Mouse (Mus musculus) heart, postnatal 0 days (tissue): ENCODE data around the gene Gm43191. TPM values are rescaled to one million over a fixed set of nuclear protein-coding genes. Genes with fewer than 3 reads are reported as not detected.

ENCODE experiments used
- ATAC-seq: fragments of 200-750 bp; cut with Nextera tagmentation; 2 replicates; pipeline ENCODE4 v1.8.0; 2017; ENCODE audit warnings: low read depth, moderate number of reproducible peaks, moderate library complexity; ENCODE audit not compliant: insufficient read depth
- DNase-seq: peaks from one replicate; pipeline ENCODE4 v3.0.0-alpha.2; 2016; ENCODE audit warnings: low spot score
- H3K27ac ChIP-seq: fragments of 300-500 bp; sonication (generic); 2 replicates; pipeline ENCODE4 v1.5.1; 2014; ENCODE audit warnings: low read depth, mild to moderate bottlenecking
- H3K27me3 ChIP-seq: fragments of 300-500 bp; sonication (generic); 2 replicates; pipeline ENCODE4 v1.6.1; 2014; ENCODE audit warnings: low read length, mixed read lengths; ENCODE audit not compliant: control insufficient read depth, insufficient read depth
- H3K36me3 ChIP-seq: fragments of 300-500 bp; sonication (generic); replicated peaks from 2 replicates; pipeline ENCODE4 v1.6.1; 2014; ENCODE audit warnings: low read length, mixed read lengths; ENCODE audit not compliant: control insufficient read depth, insufficient read depth
- H3K4me1 ChIP-seq: fragments of 300-500 bp; sonication (generic); 2 replicates; pipeline ENCODE4 v1.6.1; 2014; ENCODE audit warnings: antibody characterized with exemption; ENCODE audit not compliant: control insufficient read depth, insufficient read depth
- H3K4me2 ChIP-seq: fragments of 300-500 bp; sonication (generic); 2 replicates; pipeline ENCODE4 v1.6.1; 2014; ENCODE audit warnings: low read depth, mild to moderate bottlenecking, low read length, moderate library complexity
- H3K4me3 ChIP-seq: fragments of 300-500 bp; sonication (generic); 2 replicates; pipeline ENCODE4 v1.5.1; 2014; ENCODE audit warnings: low read depth, low read length
- H3K9ac ChIP-seq: fragments of 300-500 bp; sonication (generic); replicated peaks from 2 replicates; pipeline ENCODE4 v1.6.1; 2014; ENCODE audit warnings: low read depth, low read length, mixed read lengths
- H3K9me3 ChIP-seq: fragments of 300-500 bp; sonication (generic); replicated peaks from 2 replicates; pipeline ENCODE4 v1.6.1; 2016; ENCODE audit warnings: low read length; ENCODE audit not compliant: control insufficient read depth
- CTCF ChIP-seq: IDR thresholded peaks from 2 replicates; pipeline ENCODE4 v1.5.1; 2016; ENCODE audit warnings: antibody characterized with exemption, control low read depth, low read depth
- EP300 ChIP-seq: IDR thresholded peaks from 2 replicates; pipeline ENCODE4 v1.6.1; 2016; ENCODE audit warnings: antibody characterized with exemption, low read depth
- WGBS: fragments of 180-500 bp; shearing (Covaris S2); extraction: QIAGEN DNeasy Blood & Tissue Kit; methylation state at CpG from one replicate; pipeline ENCODE4 v1.1.7; 2014; 5-methylcytosine and 5-hydroxymethylcytosine counted together
- polyA plus RNA-seq: library from polyadenylated mRNA; unstranded; fragments of >200 nt; fragmentation: Nextera tagmentation; extraction: Ambion mirVana; gene quantifications from 2 replicates; pipeline ENCODE4 v1.2.1, GENCODE M21; 2015
- total RNA-seq: library from RNA; depleted of rRNA; stranded (reverse); fragments of >200 nt; gene quantifications from 2 replicates; pipeline ENCODE4 v1.2.3, GENCODE M21; 2014; ENCODE audit warnings: low replicate concordance

Gm43191 gene
- total and polyA plus RNA-seq, 2 experiments from 2014 or later = not detected

- peaks cover 89% of the 10 kb centered on the region for H3K36me3 ChIP-seq
- no peak for ATAC-seq
- no peak overlapping the region for H3K4me2 ChIP-seq
- H3K27me3 ChIP-seq = no peaks in the 10 kb centered on the region
- no peak overlapping the region for H3K4me3 ChIP-seq
- no peak for DNase-seq
- no peak overlapping the region for H3K27ac ChIP-seq
- 82% methylated on average over 6 of the region's 6 CpGs for WGBS
- H3K9me3 ChIP-seq = no peaks in the 10 kb centered on the region
- no peaks in the 10 kb centered on the region for H3K4me1 ChIP-seq
- H3K9ac ChIP-seq = no peak overlapping the region
- TF ChIP-seq CTCF (no peak), EP300 (no peak)
Measured at GRCm38 (mm10) chr3:116641811-116642371, 39.2 kb downstream of the Gm43191 start.

- H3K9ac ChIP-seq = no peak overlapping the region
- no peak overlapping the region for H3K4me3 ChIP-seq
- H3K27ac ChIP-seq = no peak overlapping the region
- peaks cover 91% of the 10 kb centered on the region for H3K36me3 ChIP-seq
- no peak for TF ChIP-seq EP300
- TF ChIP-seq CTCF = no peak
- no peak for ATAC-seq
- no peaks in the 10 kb centered on the region for H3K9me3 ChIP-seq
- H3K27me3 ChIP-seq = no peaks in the 10 kb centered on the region
- DNase-seq = no peak
- 83% methylated on average over 1 of the region's 1 CpGs for WGBS
- H3K4me1 ChIP-seq = no peaks in the 10 kb centered on the region
- H3K4me2 ChIP-seq = no peak overlapping the region
Measured at GRCm38 (mm10) chr3:116640024-116640423, 41.0 kb downstream of the Gm43191 start.

- no peak for DNase-seq
- H3K4me3 ChIP-seq = no peak overlapping the region
- no peak overlapping the region for H3K4me2 ChIP-seq
- no peak overlapping the region for H3K9ac ChIP-seq
- no peak overlapping the region for H3K27ac ChIP-seq
- WGBS = 92% methylated on average over 7 of the region's 7 CpGs
- no peak for ATAC-seq
- no peaks in the 10 kb centered on the region for H3K9me3 ChIP-seq
- TF ChIP-seq EP300 (no peak), CTCF (no peak)
- no peaks in the 10 kb centered on the region for H3K27me3 ChIP-seq
- H3K36me3 ChIP-seq = peaks cover 93% of the 10 kb centered on the region
- no peaks in the 10 kb centered on the region for H3K4me1 ChIP-seq
Measured at GRCm38 (mm10) chr3:116638572-116638971, 42.5 kb downstream of the Gm43191 start.

- ATAC-seq (no peak), DNase-seq (no peak)
- no peaks in the 10 kb centered on the region for H3K9me3 ChIP-seq
- peaks cover 94% of the 10 kb centered on the region for H3K36me3 ChIP-seq
- H3K4me3 ChIP-seq = no peak overlapping the region
- H3K4me2 ChIP-seq = no peak overlapping the region
- no peaks in the 10 kb centered on the region for H3K4me1 ChIP-seq
- TF ChIP-seq CTCF = no peak
- no peak for TF ChIP-seq EP300
- no peaks in the 10 kb centered on the region for H3K27me3 ChIP-seq
- WGBS = 87% methylated on average over 9 of the region's 9 CpGs
- no peak overlapping the region for H3K27ac ChIP-seq
- no peak overlapping the region for H3K9ac ChIP-seq
Measured at GRCm38 (mm10) chr3:116637693-116638476, 43.2 kb downstream of the Gm43191 start.

GRCm38 (mm10) chr3:116635799-116636198 is 45.3 kb downstream of the Gm43191 start:
- TF ChIP-seq EP300 (no peak), CTCF (no peak)
- Histone ChIP-seq H3K4me1 (no peaks in the 10 kb centered on the region), H3K27ac (no peak overlapping the region), H3K9ac (no peak overlapping the region), H3K9me3 (no peaks in the 10 kb centered on the region), H3K36me3 (peaks cover 91% of the 10 kb centered on the region), H3K27me3 (no peaks in the 10 kb centered on the region), H3K4me2 (no peak overlapping the region), H3K4me3 (no peak overlapping the region)
- 65% methylated on average over 5 of the region's 5 CpGs for WGBS
- DNase-seq = no peak
- ATAC-seq = no peak
